32 mouse cellular contexts compared by ENCODE assay signal in the genomic region with DNA sequence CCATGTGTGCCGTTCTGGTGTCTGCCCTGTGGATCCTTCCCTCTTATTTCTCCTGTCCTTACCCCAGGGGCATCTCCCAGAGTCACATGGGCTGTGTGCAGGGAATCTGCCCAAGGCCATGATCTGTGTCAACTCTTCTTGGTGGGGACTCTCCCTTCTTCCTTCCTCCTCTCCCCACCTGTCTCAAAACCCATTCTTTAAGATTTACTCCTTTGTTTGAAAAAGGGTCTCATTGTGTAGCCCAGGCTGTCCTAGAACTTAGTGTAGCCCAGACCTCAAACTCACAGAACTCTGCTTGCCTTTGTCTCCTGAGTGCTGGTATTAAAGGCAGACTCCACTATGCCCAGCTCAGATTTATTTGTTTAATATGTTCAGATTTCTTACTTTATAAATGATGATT. TPM values are rescaled to one million over a fixed set of nuclear protein-coding genes. Genes with fewer than 3 reads are reported as not detected.
A peak's percentile ranks its signal among the peaks of the same experiment; 100 is the strongest.
DNase-seq lines count a peak whose midpoint lies in the region; ATAC-seq lines count a peak whose summit lies in the region.
"Had no signal": no experiment of that assay in that cellular context is flagged by ENCODE, and none has a peak within 500 bp of the region (broad histone marks: within the 10 kb centered on the region; RNA-seq: fewer than 3 reads in every experiment).

Ceacam15 (minus strand) TSS at position 101 of the 400 bp plus-strand sequence.

- WGBS in heart, embryonic 10.5 days, result 61% methylated on average over 1 of the region's 1 CpGs
- whole genome bisulfite sequencing in heart, embryonic 13.5 days, result 63% methylated on average over 1 of the region's 1 CpGs
- 60% methylated on average over 1 of the region's 1 CpGs for WGBS in heart, embryonic 16.5 days

- H3K9me3 ChIP-seq in heart, embryonic 10.5 days, result no peaks in the 10 kb centered on the region
- no peaks in the 10 kb centered on the region for H3K9me3 ChIP-seq in heart, embryonic 13.5 days
- no peaks in the 10 kb centered on the region for H3K9me3 ChIP-seq in heart, embryonic 16.5 days (replicated peaks; ENCODE audit: control insufficient read depth, low read length)
- H3K9me3 ChIP-seq: embryonic facial prominence, embryonic 12.5 days; forebrain, embryonic 12.5 days; forebrain, embryonic 15.5 days; G1E had no signal

- no peak within 1 kb of the TSS for H3K4me2 ChIP-seq in heart, embryonic 13.5 days
- no peak within 1 kb of the TSS for H3K4me2 ChIP-seq in heart, embryonic 16.5 days (ENCODE audit: low read depth, low read length)
- H3K4me2 ChIP-seq: embryonic facial prominence, embryonic 12.5 days; forebrain, embryonic 12.5 days; forebrain, embryonic 15.5 days; hindbrain, embryonic 14.5 days had no signal

- no peak within 1 kb of the TSS for H3K4me3 ChIP-seq in heart, embryonic 10.5 days
- H3K4me3 ChIP-seq in heart, embryonic 13.5 days, result no peak within 1 kb of the TSS
- no peak within 1 kb of the TSS for H3K4me3 ChIP-seq in heart, embryonic 16.5 days (ENCODE audit: low read length)
- H3K4me3 ChIP-seq: embryonic facial prominence, embryonic 12.5 days; erythroblast, embryonic 14.5 days; forebrain, embryonic 12.5 days; forebrain, embryonic 15.5 days had no signal

- ATAC-seq in heart, embryonic 13.5 days (ENCODE audit: extremely low read depth, insufficient number of reproducible peaks, low FRiP score, low TSS enrichment), result no peak
- no peak for ATAC-seq in heart, embryonic 16.5 days (replicated peaks; ENCODE audit: extremely low read depth, insufficient read depth, low FRiP score)
- ATAC-seq: forebrain, embryonic 15.5 days; hindbrain, postnatal 0 days; inflammation-experienced regulatory T-cells, adult 6 months; intestine, embryonic 16.5 days; Patski had no signal

- H3K27me3 ChIP-seq in heart, embryonic 10.5 days (ENCODE audit: insufficient read depth, poor library complexity, severe bottlenecking), result no peaks in the 10 kb centered on the region
- no peaks in the 10 kb centered on the region for H3K27me3 ChIP-seq in heart, embryonic 13.5 days (replicated peaks)
- no peaks in the 10 kb centered on the region for H3K27me3 ChIP-seq in heart, embryonic 16.5 days (ENCODE audit: control insufficient read depth, insufficient read depth, low read length)
- H3K27me3 ChIP-seq: embryonic facial prominence, embryonic 12.5 days; forebrain, embryonic 12.5 days; forebrain, embryonic 15.5 days had no signal

- peaks cover 22% of the 10 kb centered on the region for H3K4me1 ChIP-seq in heart, embryonic 10.5 days
- H3K4me1 ChIP-seq in heart, embryonic 13.5 days, result peaks cover 31% of the 10 kb centered on the region
- H3K4me1 ChIP-seq in heart, embryonic 16.5 days (ENCODE audit: control insufficient read depth, insufficient read depth, low read length), result peaks cover 24% of the 10 kb centered on the region
- H3K4me1 ChIP-seq: embryonic facial prominence, embryonic 12.5 days; forebrain, embryonic 12.5 days; forebrain, embryonic 15.5 days had no signal

- intact Hi-C loops in heart, postnatal 36 days (cut with DNase I), result no loop called here
- intact Hi-C loops in heart, postnatal 10 days (cut with DNase I), result no loop called here
- intact Hi-C loops in heart, postnatal 25 days (cut with DNase I), result no loop called here

- H3K27ac ChIP-seq in heart, embryonic 10.5 days, result peak within 1 kb of the TSS; percentile 75; the same call in 1 of the 2 replicates
- H3K27ac ChIP-seq in heart, embryonic 13.5 days (replicated peaks), result peak within 1 kb of the TSS; percentile 89
- peak within 1 kb of the TSS; percentile 95 for H3K27ac ChIP-seq in heart, embryonic 16.5 days (ENCODE audit: low read length)
- H3K27ac ChIP-seq: embryonic facial prominence, embryonic 12.5 days; forebrain, embryonic 12.5 days; forebrain, embryonic 15.5 days; hindbrain, embryonic 14.5 days; hindbrain, postnatal 0 days had no signal

- no peak for DNase-seq in heart, embryonic 10.5 days (ENCODE audit: low spot score)
- no peak for DNase-seq in heart, postnatal 36 days
- DNase-seq in heart, postnatal 10 days, result no peak
- no peak for DNase-seq in heart, postnatal 25 days (ENCODE audit: low spot score)
- DNase-seq: adrenal gland, postnatal 10 days; adrenal gland, postnatal 36 days; B cell, adult 2 months; cerebellum, adult 18-20 months; cerebellum, adult 9-10 months; cerebellum, postnatal 14 days; gastrocnemius, postnatal 25 days; heart, adult 18-20 months; kidney, adult 18-20 months; kidney, adult 9 months had no signal

- no peak within 1 kb of the TSS for H3K9ac ChIP-seq in heart, embryonic 13.5 days
- H3K9ac ChIP-seq in heart, embryonic 16.5 days (ENCODE audit: low read length), result peak within 1 kb of the TSS; percentile 47
- H3K9ac ChIP-seq: embryonic facial prominence, embryonic 12.5 days; forebrain, embryonic 12.5 days; forebrain, embryonic 15.5 days; hindbrain, embryonic 14.5 days had no signal

- H3K36me3 ChIP-seq in heart, embryonic 10.5 days, result no peaks in the 10 kb centered on the region
- H3K36me3 ChIP-seq in heart, embryonic 13.5 days, result no peaks in the 10 kb centered on the region
- H3K36me3 ChIP-seq in heart, embryonic 16.5 days (ENCODE audit: control insufficient read depth, insufficient read depth), result no peaks in the 10 kb centered on the region
- H3K36me3 ChIP-seq: embryonic facial prominence, embryonic 12.5 days; forebrain, embryonic 12.5 days; forebrain, embryonic 15.5 days; G1E had no signal

RNA-seq across cellular contexts. Expression of gene Ceacam15, which starts in this region (rescaled TPM):
- polyA plus RNA-seq in heart, embryonic 10.5 days (2016; fragmentation: Nextera tagmentation; extraction: Ambion mirVana), result 0.19 and 0.30 TPM in 2 replicates
- total RNA-seq in heart, postnatal 36 days (2021), result not detected
- 0.48 TPM in 2 replicates for polyA plus RNA-seq in heart, embryonic 13.5 days (2015; fragmentation: Nextera tagmentation; extraction: Ambion mirVana)
- total RNA-seq in heart, postnatal 10 days (2021), result under 1 TPM in 1 of 2 experiments, not detected in 1; 0.31 TPM
- polyA plus RNA-seq in heart, embryonic 16.5 days (2015; fragmentation: Nextera tagmentation; extraction: Ambion mirVana), result 0.86 and 1.0 TPM in 2 replicates
- total RNA-seq in heart, postnatal 25 days (2021), result not detected
- total RNA-seq: adrenal gland, adult 18-20 months; adrenal gland, postnatal 10 days; adrenal gland, postnatal 36 days; CH12.LX; gastrocnemius, adult 8-10 months; gastrocnemius, postnatal 25 days; heart, adult 18-20 months; hindbrain, postnatal 0 days had no signal
- polyA plus RNA-seq: embryonic facial prominence, embryonic 12.5 days; erythroblast, embryonic 14.5 days; forebrain, embryonic 12.5 days; forebrain, embryonic 15.5 days; G1E; gonadal fat pad, adult 2 months; hindbrain, embryonic 11.5 days; hindbrain, embryonic 14.5 days; hindbrain, postnatal 0 days; intestine, embryonic 16.5 days; kidney, embryonic 16.5 days; Patski had no signal
